Mouse (Mus musculus) lung, embryonic 14.5 days (tissue): Measurements from ENCODE around the gene Cd300lg. TPM values are rescaled to one million over a fixed set of nuclear protein-coding genes. Genes with fewer than 3 reads are reported as not detected.

ENCODE experiments used
- ATAC-seq: fragments of 200-750 bp; cut with Nextera tagmentation; 2 replicates; pipeline ENCODE4 v1.8.0; 2017; ENCODE audit warnings: mild to moderate bottlenecking, moderate TSS enrichment, moderate library complexity; ENCODE audit not compliant: insufficient read depth
- DNase-seq: peaks from one replicate; pipeline ENCODE4 v3.0.0-alpha.2; 2015
- H3K27ac ChIP-seq: fragments of 300-500 bp; sonication (generic); 2 replicates; pipeline ENCODE4 v1.5.1; 2014; ENCODE audit warnings: low read depth, mild to moderate bottlenecking, moderate library complexity
- H3K27me3 ChIP-seq: fragments of 300-500 bp; sonication (generic); 2 replicates; pipeline ENCODE4 v1.6.1; 2014; ENCODE audit warnings: low read length, control low read depth; ENCODE audit not compliant: insufficient read depth
- H3K36me3 ChIP-seq: fragments of 300-500 bp; sonication (generic); 2 replicates; pipeline ENCODE4 v1.6.1; 2014; ENCODE audit warnings: control low read depth; ENCODE audit not compliant: insufficient read depth
- H3K4me1 ChIP-seq: fragments of 300-500 bp; sonication (generic); 2 replicates; pipeline ENCODE4 v1.6.1; 2014; ENCODE audit warnings: antibody characterized with exemption, control low read depth; ENCODE audit not compliant: insufficient read depth
- H3K4me2 ChIP-seq: fragments of 300-500 bp; sonication (generic); 2 replicates; pipeline ENCODE4 v1.6.1; 2014; ENCODE audit warnings: mild to moderate bottlenecking
- H3K4me3 ChIP-seq: fragments of 300-500 bp; sonication (generic); 2 replicates; pipeline ENCODE4 v1.5.1; 2014; ENCODE audit warnings: low read depth, low read length
- H3K9ac ChIP-seq: fragments of 300-500 bp; sonication (generic); 2 replicates; pipeline ENCODE4 v1.6.1; 2014
- H3K9me3 ChIP-seq: fragments of 300-500 bp; sonication (generic); 2 replicates; pipeline ENCODE4 v1.6.1; 2016; ENCODE audit warnings: low read depth, low read length, control low read depth
- CTCF ChIP-seq: IDR thresholded peaks from 2 replicates; pipeline ENCODE4 v1.5.1; 2016; ENCODE audit warnings: antibody characterized with exemption, low read depth
- WGBS: fragments of 180-500 bp; shearing (Covaris S2); extraction: QIAGEN DNeasy Blood & Tissue Kit; methylation state at CpG from one replicate; pipeline ENCODE4 v1.1.7; 2014; 5-methylcytosine and 5-hydroxymethylcytosine counted together
- polyA plus RNA-seq: library from polyadenylated mRNA; unstranded; fragments of >200 nt; fragmentation: Nextera tagmentation; extraction: Ambion mirVana; gene quantifications from 2 replicates; pipeline ENCODE4 v1.2.1, GENCODE M21; 2014

The Cd300lg gene
- polyA plus RNA-seq, 1 experiment from 2014 or later, result 0.17 TPM

DNA sequence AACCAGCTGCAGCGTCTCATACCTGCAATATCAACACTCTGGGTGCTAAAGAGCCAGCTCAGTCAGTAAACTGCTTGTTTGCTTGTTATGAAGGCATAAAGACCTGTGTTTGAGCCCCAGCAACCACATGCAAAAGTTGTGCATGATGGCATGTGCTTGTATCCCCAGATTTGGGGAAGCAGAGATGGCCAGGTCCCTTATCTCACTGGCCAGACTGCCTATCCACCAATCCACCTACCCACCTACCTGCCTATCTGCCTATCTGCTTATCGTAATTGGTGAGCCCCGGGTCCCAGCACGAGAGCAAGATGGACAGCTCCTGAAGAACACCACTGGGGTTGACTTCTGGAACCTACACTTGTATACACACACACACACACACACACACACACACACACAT, 12.0 kb upstream of the Cd300lg start:
- DNase-seq, result no peak
- Histone ChIP-seq H3K27ac (no peak overlapping the region), H3K36me3 (no peaks in the 10 kb centered on the region), H3K9me3 (no peaks in the 10 kb centered on the region), H3K4me3 (no peak overlapping the region), H3K27me3 (no peaks in the 10 kb centered on the region), H3K9ac (no peak overlapping the region), H3K4me1 (peaks cover 5% of the 10 kb centered on the region; the same call in 1 of the 2 replicates), H3K4me2 (no peak overlapping the region)
- ATAC-seq, result no peak
- TF ChIP-seq CTCF, result no peak
- 68% methylated on average over 4 of the region's 4 CpGs for WGBS

DNA sequence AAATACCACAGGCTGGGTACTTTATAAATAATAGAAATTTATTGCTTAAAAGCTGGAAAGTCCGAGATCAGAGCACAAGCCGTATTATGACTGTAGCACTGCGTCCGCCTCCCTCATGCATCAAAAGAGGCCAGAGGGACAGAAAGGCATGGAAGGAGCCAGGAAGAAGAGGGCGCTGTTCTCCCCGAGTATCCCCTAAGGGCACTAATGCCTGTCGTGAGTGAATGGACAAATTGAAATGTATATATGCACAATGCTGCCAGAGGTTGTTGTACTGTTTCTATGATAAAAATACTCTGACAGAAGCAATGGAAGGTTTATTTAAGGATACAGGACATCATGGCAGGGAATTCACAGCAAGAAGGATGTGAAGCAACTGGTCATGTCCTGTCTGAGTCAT, 11.3 kb upstream of the Cd300lg start:
- peaks cover 5% of the 10 kb centered on the region; the same call in 1 of the 2 replicates for H3K4me1 ChIP-seq
- 30% methylated on average over 7 of the region's 7 CpGs for WGBS
- H3K9ac ChIP-seq, result no peak overlapping the region
- H3K36me3 ChIP-seq, result no peaks in the 10 kb centered on the region
- H3K4me2 ChIP-seq, result no peak overlapping the region
- H3K27me3 ChIP-seq, result no peaks in the 10 kb centered on the region
- no peak overlapping the region for H3K27ac ChIP-seq
- no peaks in the 10 kb centered on the region for H3K9me3 ChIP-seq
- DNase-seq, result no peak
- no peak for ATAC-seq
- no peak for TF ChIP-seq CTCF
- no peak overlapping the region for H3K4me3 ChIP-seq

DNA sequence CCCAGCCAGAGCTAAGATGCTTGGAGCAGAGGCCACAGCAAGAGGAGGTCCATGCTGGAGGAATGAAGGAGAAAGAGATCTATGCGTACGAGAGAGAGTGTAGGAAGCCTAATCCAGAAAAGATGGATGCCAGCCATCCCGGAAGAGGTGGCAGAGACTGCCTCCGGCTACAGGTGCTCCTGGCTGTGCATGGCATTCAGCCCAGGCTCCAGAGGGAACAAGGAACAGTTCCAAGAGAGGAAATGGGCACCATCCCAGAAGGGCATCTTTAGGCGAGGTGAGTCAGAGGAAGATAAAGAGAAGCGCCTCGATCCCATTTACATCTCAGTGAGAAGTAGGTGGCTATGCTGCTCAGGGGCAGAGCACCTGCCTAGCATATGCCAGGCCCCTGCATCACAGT, 10.2 kb upstream of the Cd300lg start:
- no peak overlapping the region for H3K9ac ChIP-seq
- no peak overlapping the region for H3K27ac ChIP-seq
- H3K9me3 ChIP-seq, result no peaks in the 10 kb centered on the region
- DNase-seq (no peak), ATAC-seq (no peak)
- no peaks in the 10 kb centered on the region for H3K36me3 ChIP-seq
- H3K4me1 ChIP-seq, result peaks cover 3% of the 10 kb centered on the region; the same call in 1 of the 2 replicates
- 78% methylated on average over 7 of the region's 7 CpGs for WGBS
- no peak overlapping the region for H3K4me3 ChIP-seq
- TF ChIP-seq CTCF, result no peak
- H3K4me2 ChIP-seq, result no peak overlapping the region
- no peaks in the 10 kb centered on the region for H3K27me3 ChIP-seq

DNA sequence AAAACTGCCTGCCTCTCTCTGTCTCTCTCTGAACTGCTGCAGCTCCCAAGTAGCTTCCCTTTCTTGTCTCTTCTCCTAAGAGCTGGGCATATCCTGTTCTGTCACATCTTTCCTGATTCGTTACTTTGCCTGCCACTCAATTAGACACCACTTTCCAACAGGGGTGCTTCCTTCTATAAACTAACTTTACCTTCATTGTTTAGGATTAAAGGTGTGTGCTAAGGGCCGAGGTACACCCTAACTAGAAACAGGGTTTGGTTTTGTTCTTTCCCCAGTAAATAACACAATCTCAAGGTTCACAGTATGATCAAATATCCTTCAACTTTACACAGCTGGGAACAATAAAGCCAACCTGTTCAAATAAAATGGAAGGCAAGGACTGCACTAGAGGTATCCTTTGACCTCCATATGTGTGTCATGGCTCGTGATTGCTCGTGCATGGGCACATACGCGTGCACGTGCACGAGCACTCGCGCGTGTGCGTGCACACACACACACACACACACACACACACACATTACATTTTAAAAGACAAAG, 8.2 kb upstream of the Cd300lg start:
- Histone ChIP-seq H3K9ac (no peak overlapping the region), H3K36me3 (no peaks in the 10 kb centered on the region), H3K9me3 (no peaks in the 10 kb centered on the region), H3K27me3 (no peaks in the 10 kb centered on the region), H3K4me2 (no peak overlapping the region), H3K4me3 (no peak overlapping the region), H3K4me1 (no peaks in the 10 kb centered on the region), H3K27ac (no peak overlapping the region)
- ATAC-seq (no peak), DNase-seq (no peak)
- TF ChIP-seq CTCF, result no peak
- 83% methylated on average over 12 of the region's 12 CpGs for WGBS

DNA sequence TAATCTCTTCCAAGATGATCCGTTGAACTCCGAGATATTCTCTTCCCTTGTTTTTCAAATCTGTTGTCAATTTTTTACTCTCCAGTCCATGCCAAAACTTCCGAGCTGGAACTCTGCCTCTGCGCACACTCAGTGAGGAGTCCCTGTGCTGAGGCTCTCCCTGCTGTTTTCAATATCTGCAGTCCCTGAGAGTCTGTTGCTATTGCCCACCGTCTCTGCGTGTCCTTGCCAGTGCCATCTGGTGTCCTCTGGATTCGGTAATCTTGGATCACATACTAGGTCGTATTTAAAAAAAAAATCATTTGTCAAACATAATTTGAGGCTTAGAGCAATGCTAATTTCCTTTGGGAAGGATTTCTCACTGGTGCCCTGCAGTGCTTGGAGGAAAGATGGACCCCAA, 6.4 kb upstream of the Cd300lg start:
- Histone ChIP-seq H3K9me3 (no peaks in the 10 kb centered on the region), H3K4me3 (no peak overlapping the region), H3K9ac (no peak overlapping the region), H3K27me3 (no peaks in the 10 kb centered on the region), H3K36me3 (no peaks in the 10 kb centered on the region), H3K27ac (no peak overlapping the region), H3K4me2 (no peak overlapping the region), H3K4me1 (no peaks in the 10 kb centered on the region)
- ATAC-seq (no peak), DNase-seq (no peak)
- 68% methylated on average over 8 of the region's 8 CpGs for WGBS
- no peak for TF ChIP-seq CTCF

DNA sequence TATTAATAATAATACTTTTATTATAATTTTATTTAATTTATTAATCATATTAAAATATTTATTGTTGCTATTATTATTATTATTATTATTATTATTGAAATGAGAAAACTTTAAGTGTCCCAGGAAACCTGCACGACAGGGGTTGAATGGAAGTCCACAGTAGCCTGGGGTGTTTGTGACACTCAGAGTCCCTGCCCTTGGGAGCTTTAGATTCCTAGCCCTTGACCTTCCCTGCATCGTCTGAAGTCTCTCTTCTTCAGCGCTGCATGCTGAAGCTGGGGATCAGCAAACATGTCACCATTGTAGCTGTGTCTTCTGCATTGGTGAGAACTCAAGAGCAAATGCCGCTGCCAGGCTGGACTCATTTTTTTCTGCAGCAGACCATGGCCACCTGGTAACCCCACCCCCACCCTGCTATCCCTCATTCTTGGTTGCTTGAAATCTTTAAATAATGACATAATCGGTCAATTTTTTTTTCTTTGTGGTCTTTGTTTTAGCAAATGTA, 5.8 kb upstream of the Cd300lg start:
- DNase-seq (no peak), ATAC-seq (no peak)
- Histone ChIP-seq H3K4me3 (no peak overlapping the region), H3K36me3 (no peaks in the 10 kb centered on the region), H3K4me1 (no peaks in the 10 kb centered on the region), H3K27me3 (no peaks in the 10 kb centered on the region), H3K27ac (no peak overlapping the region), H3K9ac (no peak overlapping the region), H3K4me2 (no peak overlapping the region), H3K9me3 (no peaks in the 10 kb centered on the region)
- TF ChIP-seq CTCF, result no peak
- WGBS, result 64% methylated on average over 5 of the region's 5 CpGs

DNA sequence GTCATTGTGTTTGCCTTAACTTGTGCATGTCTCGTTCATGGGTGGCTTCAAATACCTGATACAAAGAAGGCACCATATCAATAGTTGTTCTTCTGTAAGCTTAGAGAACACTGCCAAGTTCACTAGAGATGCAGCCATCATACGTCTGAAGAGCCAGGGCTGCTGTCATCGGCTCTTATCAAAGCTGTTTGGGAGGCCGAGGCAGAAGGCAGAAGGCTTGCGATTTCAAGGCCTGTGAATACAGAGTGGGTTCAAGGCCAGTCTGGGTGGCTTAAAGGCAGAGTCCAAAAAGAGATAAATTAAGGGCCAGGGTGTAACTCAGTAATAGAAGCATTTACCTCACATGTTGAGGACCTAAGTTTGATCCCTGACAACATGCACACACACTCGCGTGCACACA, 5.0 kb upstream of the Cd300lg start:
- 65% methylated on average over 7 of the region's 7 CpGs for WGBS
- TF ChIP-seq CTCF, result no peak
- no peaks in the 10 kb centered on the region for H3K27me3 ChIP-seq
- no peak overlapping the region for H3K4me2 ChIP-seq
- no peaks in the 10 kb centered on the region for H3K4me1 ChIP-seq
- H3K27ac ChIP-seq, result no peak overlapping the region
- H3K9ac ChIP-seq, result no peak overlapping the region
- H3K36me3 ChIP-seq, result no peaks in the 10 kb centered on the region
- ATAC-seq, result no peak
- no peak overlapping the region for H3K4me3 ChIP-seq
- H3K9me3 ChIP-seq, result no peaks in the 10 kb centered on the region
- no peak for DNase-seq
